Mouse (Mus musculus) hindbrain, embryonic 11.5 days (tissue): ENCODE results near the gene Gnas. TPM values are rescaled to one million over a fixed set of nuclear protein-coding genes. Genes with fewer than 3 reads are reported as not detected.

Source experiments
- ATAC-seq: fragments of 200-750 bp; cut with Nextera tagmentation; 2 replicates; pipeline ENCODE4 v1.8.0; 2017; ENCODE audit warnings: mild to moderate bottlenecking, moderate TSS enrichment, moderate library complexity; ENCODE audit not compliant: low FRiP score
- DNase-seq: peaks from one replicate; pipeline ENCODE4 v3.0.0-alpha.2; 2015; ENCODE audit warnings: low spot score
- H3K27ac ChIP-seq: fragments of 300-500 bp; sonication (generic); 2 replicates; pipeline ENCODE4 v1.5.1; 2014; ENCODE audit warnings: mild to moderate bottlenecking, low read depth, low read length
- H3K27me3 ChIP-seq: fragments of 300-500 bp; sonication (generic); 2 replicates; pipeline ENCODE4 v1.6.1; 2014; ENCODE audit warnings: mild to moderate bottlenecking, low read length, moderate library complexity, mixed read lengths; ENCODE audit not compliant: control insufficient read depth, insufficient read depth
- H3K36me3 ChIP-seq: fragments of 300-500 bp; sonication (generic); 2 replicates; pipeline ENCODE4 v1.6.1; 2014; ENCODE audit warnings: mild to moderate bottlenecking, low read length, moderate library complexity, mixed read lengths; ENCODE audit not compliant: control insufficient read depth, insufficient read depth
- H3K4me1 ChIP-seq: fragments of 300-500 bp; sonication (generic); replicated peaks from 2 replicates; pipeline ENCODE4 v1.6.1; 2014; ENCODE audit warnings: low read length, mixed read lengths; ENCODE audit not compliant: control insufficient read depth, insufficient read depth
- H3K4me2 ChIP-seq: fragments of 300-500 bp; sonication (generic); replicated peaks from 2 replicates; pipeline ENCODE4 v1.6.1; 2014; ENCODE audit warnings: mild to moderate bottlenecking, low read depth, low read length
- H3K4me3 ChIP-seq: fragments of 300-500 bp; sonication (generic); 2 replicates; pipeline ENCODE4 v1.5.1; 2014; ENCODE audit warnings: low read depth, low read length
- H3K9ac ChIP-seq: fragments of 300-500 bp; sonication (generic); 2 replicates; pipeline ENCODE4 v1.6.1; 2014; ENCODE audit warnings: low read depth, low read length
- H3K9me3 ChIP-seq: fragments of 300-500 bp; sonication (generic); 2 replicates; pipeline ENCODE4 v1.6.1; 2016; ENCODE audit warnings: low read length; ENCODE audit not compliant: control insufficient read depth
- WGBS: fragments of 180-500 bp; shearing (Covaris S2); extraction: QIAGEN DNeasy Blood & Tissue Kit; methylation state at CpG from one replicate; pipeline ENCODE4 v1.1.7; 2014; 5-methylcytosine and 5-hydroxymethylcytosine counted together
- polyA plus RNA-seq: library from polyadenylated mRNA; unstranded; fragments of >200 nt; fragmentation: Nextera tagmentation; extraction: Ambion mirVana; gene quantifications from 2 replicates; pipeline ENCODE4 v1.2.1, GENCODE M21; 2014

Gene Gnas
- polyA plus RNA-seq, 1 experiment from 2014 or later = 1,233 TPM

- ATAC-seq (no peak), DNase-seq (peak; percentile 42)
- Histone ChIP-seq H3K9ac (peak overlapping the region; percentile 99), H3K27me3 (0 out of 2 replicates have a peak, but pooled peaks cover 3% of the 10 kb centered on the region), H3K4me2 (peak overlapping the region; percentile 56), H3K4me1 (0 out of 2 replicates have a peak, but pooled peaks cover under 1% of the 10 kb centered on the region), H3K27ac (peak overlapping the region; percentile 100), H3K36me3 (no peaks in the 10 kb centered on the region), H3K4me3 (peak overlapping the region; percentile 95), H3K9me3 (no peaks in the 10 kb centered on the region)
- 33% methylated on average over 46 of the region's 46 CpGs for WGBS
Measured at GRCm38 (mm10) chr2:174328358-174328905, 44.3 kb downstream of the Gnas start.

- Histone ChIP-seq H3K4me3 (peak overlapping the region; percentile 95), H3K4me1 (peaks cover 2% of the 10 kb centered on the region; the same call in 1 of the 2 replicates), H3K27ac (peak overlapping the region; percentile 100), H3K9me3 (no peaks in the 10 kb centered on the region), H3K27me3 (0 out of 2 replicates have a peak, but pooled peaks cover 3% of the 10 kb centered on the region), H3K4me2 (peak overlapping the region; percentile 56), H3K9ac (peak overlapping the region; percentile 99), H3K36me3 (no peaks in the 10 kb centered on the region)
- 29% methylated on average over 50 of the region's 58 CpGs for WGBS
- DNase-seq (peak; percentile 35), ATAC-seq (no peak; the same call in none of the 2 replicates)
Measured at GRCm38 (mm10) chr2:174328926-174329662, 45.0 kb downstream of the Gnas start.

GRCm38 (mm10) chr2:174329663-174330615, 45.8 kb downstream of the Gnas start:
- 1% methylated on average over 41 of the region's 131 CpGs for WGBS
- H3K4me2 ChIP-seq = peak overlapping the region; percentile 56

GRCm38 (mm10) chr2:174330616-174331191, 46.6 kb downstream of the Gnas start:
- DNase-seq = no peak
- Histone ChIP-seq H3K27ac (peak overlapping the region; percentile 100), H3K36me3 (no peaks in the 10 kb centered on the region), H3K4me3 (peak overlapping the region; percentile 95), H3K4me2 (peak overlapping the region; percentile 56), H3K4me1 (peaks cover 2% of the 10 kb centered on the region; the same call in 1 of the 2 replicates), H3K27me3 (0 out of 2 replicates have a peak, but pooled peaks cover 3% of the 10 kb centered on the region), H3K9me3 (no peaks in the 10 kb centered on the region), H3K9ac (peak overlapping the region; percentile 99)
- peak; percentile 74 for ATAC-seq
- WGBS = 1% methylated on average over 40 of the region's 48 CpGs

More at GRCm38 (mm10) chr2:174329663-174330615, 45.8 kb downstream of the Gnas start:
- peak; percentile 87 for DNase-seq
- H3K27me3 ChIP-seq = 0 out of 2 replicates have a peak, but pooled peaks cover 3% of the 10 kb centered on the region
- peaks cover 2% of the 10 kb centered on the region; the same call in 1 of the 2 replicates for H3K4me1 ChIP-seq
- peak overlapping the region; percentile 100 for H3K27ac ChIP-seq
- peak overlapping the region; percentile 99 for H3K9ac ChIP-seq
- no peaks in the 10 kb centered on the region for H3K36me3 ChIP-seq
- H3K4me3 ChIP-seq = peak overlapping the region; percentile 95
- no peaks in the 10 kb centered on the region for H3K9me3 ChIP-seq
- ATAC-seq = peak; percentile 81

- no peaks in the 10 kb centered on the region for H3K9me3 ChIP-seq
- H3K9ac ChIP-seq = peak overlapping the region; percentile 99; the same call in 1 of the 2 replicates
- H3K4me1 ChIP-seq = peaks cover 4% of the 10 kb centered on the region; the same call in 1 of the 2 replicates
- ATAC-seq (no peak), DNase-seq (no peak)
- peak overlapping the region; percentile 95 for H3K4me3 ChIP-seq
- H3K27me3 ChIP-seq = 0 out of 2 replicates have a peak, but pooled peaks cover 3% of the 10 kb centered on the region
- WGBS = 21% methylated on average over 12 of the region's 12 CpGs
- H3K36me3 ChIP-seq = no peaks in the 10 kb centered on the region
- H3K4me2 ChIP-seq = peak overlapping the region; percentile 56
- peak overlapping the region; percentile 100; the same call in 1 of the 2 replicates for H3K27ac ChIP-seq
Measured at GRCm38 (mm10) chr2:174331282-174332030, 47.3 kb downstream of the Gnas start.

GRCm38 (mm10) chr2:174333239-174333890, 49.2 kb downstream of the Gnas start:
- Histone ChIP-seq H3K4me1 (peaks cover 4% of the 10 kb centered on the region; the same call in 1 of the 2 replicates), H3K4me2 (peak overlapping the region; percentile 29), H3K36me3 (no peaks in the 10 kb centered on the region), H3K9me3 (no peaks in the 10 kb centered on the region), H3K27ac (no peak overlapping the region), H3K9ac (no peak overlapping the region), H3K27me3 (0 out of 2 replicates have a peak, but pooled peaks cover 2% of the 10 kb centered on the region), H3K4me3 (no peak overlapping the region)
- ATAC-seq = no peak
- WGBS = 54% methylated on average over 7 of the region's 7 CpGs
- DNase-seq = no peak

GRCm38 (mm10) chr2:174334415-174334814, 50.3 kb downstream of the Gnas start:
- WGBS = 88% methylated on average over 10 of the region's 10 CpGs
- Histone ChIP-seq H3K9me3 (no peaks in the 10 kb centered on the region), H3K27me3 (no peaks in the 10 kb centered on the region), H3K27ac (no peak overlapping the region), H3K4me3 (no peak overlapping the region), H3K9ac (no peak overlapping the region), H3K36me3 (no peaks in the 10 kb centered on the region), H3K4me2 (no peak overlapping the region), H3K4me1 (peaks cover 4% of the 10 kb centered on the region; the same call in 1 of the 2 replicates)
- ATAC-seq = no peak
- DNase-seq = no peak
